Mouse (Mus musculus) c-Kit-positive CD71-positive TER-119-positive erythroid progenitor cells, embryonic 14.5 days (primary cell): ENCODE measurements around the gene Sytl3.
"Not testable (repeated sequence)": the region's sequence is repeated elsewhere in the genome, so short reads cannot be mapped to it uniquely, and the experiment has no call there.

Source experiments
- DNase-seq: peaks from one replicate; pipeline ENCODE4 v3.0.0-alpha.2; 2013; ENCODE audit warnings: low spot score

Sytl3 gene

GRCm38 (mm10) chr17:6658801-6659200 lies at the start of gene Sytl3:
Sytl3 (plus strand) TSS chr17:6659093.
- DNase-seq, result not testable (repeated sequence)

- DNase-seq, result not testable (repeated sequence)
These were observed 45.4 kb upstream of the Sytl3 start for GRCm38 (mm10) chr17:6613524-6613923.

- not testable (repeated sequence) for DNase-seq
These were observed 44.6 kb upstream of the Sytl3 start for GRCm38 (mm10) chr17:6614316-6614715.

- DNase-seq, result not testable (repeated sequence)
These were observed 42.2 kb upstream of the Sytl3 start for GRCm38 (mm10) chr17:6616731-6617130.

- not testable (repeated sequence) for DNase-seq
These were observed 41.0 kb upstream of the Sytl3 start for GRCm38 (mm10) chr17:6617689-6618400.

- not testable (repeated sequence) for DNase-seq
These were observed 39.6 kb upstream of the Sytl3 start for GRCm38 (mm10) chr17:6619271-6619670.

GRCm38 (mm10) chr17:6620035-6620434 lies 38.9 kb upstream of the Sytl3 start:
- DNase-seq, result not testable (repeated sequence)

- not testable (repeated sequence) for DNase-seq
These were observed 38.0 kb upstream of the Sytl3 start for GRCm38 (mm10) chr17:6620730-6621451.

- DNase-seq, result not testable (repeated sequence)
These were observed 36.9 kb upstream of the Sytl3 start for GRCm38 (mm10) chr17:6621976-6622375.

- DNase-seq, result not testable (repeated sequence)
These were observed 33.9 kb upstream of the Sytl3 start for GRCm38 (mm10) chr17:6624926-6625558.

- DNase-seq, result not testable (repeated sequence)
These were observed 28.5 kb upstream of the Sytl3 start for GRCm38 (mm10) chr17:6630398-6630797.

- not testable (repeated sequence) for DNase-seq
These were observed 26.0 kb upstream of the Sytl3 start for GRCm38 (mm10) chr17:6632850-6633249.

- DNase-seq, result not testable (repeated sequence)
These were observed 23.1 kb upstream of the Sytl3 start for GRCm38 (mm10) chr17:6635781-6636180.

- DNase-seq, result no peak
These were observed 22.0 kb upstream of the Sytl3 start for GRCm38 (mm10) chr17:6636861-6637260.

GRCm38 (mm10) chr17:6637434-6637833 lies 21.5 kb upstream of the Sytl3 start:
- DNase-seq, result not testable (repeated sequence)

- DNase-seq, result not testable (repeated sequence)
These were observed 20.4 kb upstream of the Sytl3 start for GRCm38 (mm10) chr17:6638444-6638843.

- not testable (repeated sequence) for DNase-seq
These were observed 19.4 kb upstream of the Sytl3 start for GRCm38 (mm10) chr17:6639486-6639885.

GRCm38 (mm10) chr17:6640044-6640637 lies 18.8 kb upstream of the Sytl3 start:
- DNase-seq, result not testable (repeated sequence)

GRCm38 (mm10) chr17:6640771-6641429 lies 18.0 kb upstream of the Sytl3 start:
- DNase-seq, result not testable (repeated sequence)

- not testable (repeated sequence) for DNase-seq
These were observed 14.7 kb upstream of the Sytl3 start for GRCm38 (mm10) chr17:6644210-6644609.

GRCm38 (mm10) chr17:6644673-6645072 lies 14.2 kb upstream of the Sytl3 start:
- not testable (repeated sequence) for DNase-seq

GRCm38 (mm10) chr17:6645668-6646067 lies 13.2 kb upstream of the Sytl3 start:
- not testable (repeated sequence) for DNase-seq
